Mouse (Mus musculus) gastrocnemius, adult 8-10 months (tissue): ENCODE results near the gene Eif2b2. TPM values are rescaled to one million over a fixed set of nuclear protein-coding genes. Genes with fewer than 3 reads are reported as not detected.

Experiments
- DNase-seq, 2 experiments: peaks; one replicate each; pipeline ENCODE4 v3.0.0; 2022; ENCODE audit warnings: low spot score in 2 of 2
- microRNA-seq: library from miRNA; unstranded; fragments of <30 nt; microRNA quantifications from one replicate; pipeline ENCODE4 v1.2.0, GENCODE M21; 2022
- total RNA-seq, 4 experiments: library from RNA; stranded (reverse); gene quantifications; 2 replicates each; pipeline ENCODE4 v1.2.4; 2022

The Eif2b2 gene
- total RNA-seq, 4 experiments from 2014 or later = 50.2 to 68.0 (median 60.0) TPM

DNA sequence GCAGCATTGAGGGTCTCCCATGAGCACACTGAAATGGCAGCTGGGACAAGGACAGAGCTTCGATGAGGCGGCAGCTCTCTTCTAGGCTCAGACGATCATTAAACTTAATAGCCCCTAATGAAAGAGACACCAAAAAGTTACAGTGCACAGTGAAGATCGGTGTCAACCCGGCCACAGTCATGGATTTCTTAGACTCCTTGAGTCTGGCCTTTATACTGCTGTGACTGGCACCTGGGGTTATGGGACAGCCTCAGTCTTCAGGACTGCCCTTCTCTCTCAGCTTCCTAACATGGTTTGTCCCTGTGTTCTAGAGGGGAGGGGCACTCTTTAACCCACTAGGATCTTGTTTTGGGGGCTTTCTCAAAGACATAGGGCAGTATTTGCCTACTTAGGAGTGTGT, 18.3 kb downstream of the Eif2b2 start:
- no peak for DNase-seq

DNA sequence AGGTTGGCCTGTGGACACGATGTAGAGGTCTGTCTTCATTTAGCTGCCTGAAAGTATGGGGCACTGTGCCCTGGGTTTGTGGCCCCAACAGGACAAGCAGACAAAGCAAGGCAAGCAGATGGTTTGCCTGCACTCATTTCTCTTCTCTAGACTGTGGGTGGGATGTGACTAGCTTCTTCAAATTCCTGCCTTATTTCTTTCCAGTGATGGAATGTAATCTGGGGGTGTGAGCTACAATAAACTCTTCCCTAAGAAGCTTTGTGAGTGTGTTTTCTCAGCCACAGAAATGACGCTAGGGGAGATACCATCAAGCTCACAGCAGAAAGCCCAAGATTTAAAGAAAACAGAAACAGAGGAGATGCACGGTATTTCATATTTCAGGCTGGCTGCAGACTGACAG, 32.8 kb downstream of the Eif2b2 start:
- DNase-seq = no peak

DNA sequence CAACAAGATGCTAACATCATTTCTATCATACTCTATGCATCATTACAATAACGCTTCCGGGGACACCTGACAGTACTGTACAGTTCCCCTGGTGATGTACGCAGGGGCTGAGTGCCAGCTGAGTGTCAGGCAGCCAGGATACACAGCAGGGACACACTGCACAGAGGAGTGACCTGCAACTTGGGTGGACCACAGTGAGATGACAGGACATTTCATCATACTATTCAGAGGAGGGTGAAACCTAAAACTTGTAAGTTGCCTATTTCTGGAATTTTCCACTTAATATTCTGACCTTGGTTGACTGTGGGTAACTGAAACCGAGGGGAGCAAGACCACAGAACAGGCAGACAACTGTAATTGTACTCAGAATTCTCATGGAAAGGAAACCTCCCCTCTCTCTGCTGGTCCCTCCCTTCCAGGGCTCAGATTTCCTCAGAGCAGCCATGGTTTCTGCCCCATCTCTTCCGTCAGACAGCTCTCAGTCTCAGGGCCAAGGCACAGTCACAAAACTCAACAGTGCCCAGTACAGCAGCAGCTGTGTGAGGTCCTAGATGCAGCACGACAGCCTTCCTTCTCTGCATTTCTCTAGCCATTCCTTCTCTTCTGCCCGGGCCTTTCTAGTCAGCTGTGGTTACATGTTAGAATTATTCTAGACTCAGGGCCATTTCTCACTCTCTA, 36.9 kb downstream of the Eif2b2 start:
- no peak for DNase-seq

DNA sequence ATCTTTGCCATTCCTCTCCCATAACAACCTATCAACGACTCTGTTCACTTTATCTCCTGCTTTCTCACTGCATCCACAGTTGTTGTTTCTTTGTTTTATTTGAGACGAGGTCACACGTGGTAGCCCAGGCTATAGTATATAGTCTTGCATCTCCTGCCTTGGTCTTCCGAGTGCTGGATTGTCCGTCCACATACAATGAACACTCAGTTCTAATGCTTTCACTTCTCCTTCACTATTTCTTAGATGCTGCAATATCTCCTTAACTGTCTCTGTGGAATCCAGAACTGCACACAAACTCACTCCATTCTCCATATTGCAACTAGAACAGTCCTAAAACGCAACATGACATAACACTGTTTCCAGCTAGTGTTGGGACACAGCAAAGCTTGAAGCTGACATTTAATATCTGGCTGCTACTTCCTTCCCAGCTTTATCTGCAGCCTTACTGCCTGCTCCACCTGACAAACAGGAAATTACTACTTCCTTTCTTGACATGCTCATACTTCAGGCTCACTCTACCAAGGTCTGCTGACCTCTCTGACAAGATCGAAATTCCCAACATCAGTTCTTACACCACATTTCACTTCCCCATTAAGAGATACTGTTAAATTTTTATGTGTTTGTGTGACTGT, 37.8 kb downstream of the Eif2b2 start:
- no peak for DNase-seq

DNA sequence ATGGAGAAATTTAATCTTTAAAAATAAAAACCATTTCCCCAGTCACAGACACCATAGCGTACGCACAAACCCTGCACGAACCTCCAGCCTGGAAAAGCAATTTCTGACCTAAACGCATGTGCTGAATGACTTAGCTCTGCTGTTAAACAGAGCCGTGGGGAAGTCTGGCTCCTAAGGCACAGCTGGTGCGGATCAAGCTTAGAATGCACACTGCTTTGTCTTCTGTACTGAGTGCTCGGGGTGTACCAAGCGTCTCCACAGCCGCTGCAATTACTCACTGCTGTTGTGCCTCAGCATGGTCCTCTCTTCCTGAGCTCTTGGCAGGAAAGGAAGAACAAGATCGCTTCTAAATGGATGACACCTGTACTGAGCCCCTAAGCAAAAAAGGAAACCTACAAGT, 43.2 kb downstream of the Eif2b2 start:
- DNase-seq = no peak

DNA sequence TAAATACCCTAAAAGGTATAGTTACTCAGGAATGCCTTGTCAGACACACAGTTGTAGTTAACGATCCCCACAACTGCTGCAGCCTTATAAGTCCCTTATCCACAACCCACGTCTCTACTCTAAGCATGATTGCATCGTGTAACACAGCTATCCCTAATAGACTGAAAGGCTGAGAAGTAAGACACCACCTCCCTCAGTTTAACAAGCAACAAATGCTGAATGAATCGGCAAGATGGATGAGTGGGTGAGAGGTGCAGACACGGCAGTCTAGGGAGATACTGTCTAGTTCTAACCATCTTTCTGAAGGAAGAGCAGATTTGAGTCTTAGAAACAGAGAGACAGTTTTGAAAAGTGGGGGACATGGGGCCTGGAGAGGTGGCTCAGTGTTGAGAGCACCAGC, 43.9 kb downstream of the Eif2b2 start:
- DNase-seq = no peak

GRCm38 (mm10) chr12:85264531-85264930, 45.2 kb downstream of the Eif2b2 start:
- DNase-seq = no peak

DNA sequence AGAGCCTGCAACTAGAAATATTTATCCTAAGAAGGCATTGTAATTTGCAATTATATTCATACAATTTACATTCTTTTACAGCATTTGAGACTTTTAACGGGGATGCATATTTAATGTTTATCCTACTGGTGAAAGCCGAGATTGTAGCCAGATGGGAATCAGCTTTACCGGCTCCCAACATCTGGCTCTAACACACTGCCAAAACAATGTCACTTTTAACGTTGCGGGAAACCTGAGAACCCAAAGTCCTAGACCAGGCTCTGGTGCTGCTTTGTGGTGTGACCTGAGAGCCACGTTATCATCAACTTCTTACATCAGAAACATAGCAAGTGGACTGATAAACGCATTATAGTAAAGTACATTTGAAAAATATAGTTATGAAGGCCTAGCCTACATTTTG, 45.7 kb downstream of the Eif2b2 start:
- DNase-seq = no peak

GRCm38 (mm10) chr12:85266248-85266647, 47.0 kb downstream of the Eif2b2 start:
- DNase-seq = no peak

DNA sequence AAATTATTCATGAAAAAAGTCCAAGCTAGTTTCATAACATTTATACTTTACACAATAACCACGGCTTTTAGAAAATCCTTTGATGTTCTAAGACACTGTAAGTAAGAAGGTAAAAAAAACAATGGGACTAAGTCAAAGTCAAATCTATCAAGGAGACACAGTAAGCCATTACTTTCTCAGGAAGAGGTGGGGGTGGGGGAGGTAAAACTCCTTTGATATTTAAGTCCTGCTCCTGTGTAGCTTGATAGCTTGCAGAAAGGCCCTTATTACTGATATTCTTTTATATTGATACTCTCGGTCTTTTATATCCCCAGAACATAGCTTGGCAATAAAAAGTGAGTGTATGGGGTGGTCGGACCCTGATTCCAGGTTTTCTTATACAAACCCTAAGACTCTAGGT, 50.5 kb downstream of the Eif2b2 start:
- DNase-seq = no peak

GRCm38 (mm10) chr12:85270319-85270718, 51.0 kb downstream of the Eif2b2 start, which contains the start of gene Mlh3:
Mlh3 (minus strand) TSS chr12:85270599.
- peak; percentile 57 to 78 for DNase-seq

DNA sequence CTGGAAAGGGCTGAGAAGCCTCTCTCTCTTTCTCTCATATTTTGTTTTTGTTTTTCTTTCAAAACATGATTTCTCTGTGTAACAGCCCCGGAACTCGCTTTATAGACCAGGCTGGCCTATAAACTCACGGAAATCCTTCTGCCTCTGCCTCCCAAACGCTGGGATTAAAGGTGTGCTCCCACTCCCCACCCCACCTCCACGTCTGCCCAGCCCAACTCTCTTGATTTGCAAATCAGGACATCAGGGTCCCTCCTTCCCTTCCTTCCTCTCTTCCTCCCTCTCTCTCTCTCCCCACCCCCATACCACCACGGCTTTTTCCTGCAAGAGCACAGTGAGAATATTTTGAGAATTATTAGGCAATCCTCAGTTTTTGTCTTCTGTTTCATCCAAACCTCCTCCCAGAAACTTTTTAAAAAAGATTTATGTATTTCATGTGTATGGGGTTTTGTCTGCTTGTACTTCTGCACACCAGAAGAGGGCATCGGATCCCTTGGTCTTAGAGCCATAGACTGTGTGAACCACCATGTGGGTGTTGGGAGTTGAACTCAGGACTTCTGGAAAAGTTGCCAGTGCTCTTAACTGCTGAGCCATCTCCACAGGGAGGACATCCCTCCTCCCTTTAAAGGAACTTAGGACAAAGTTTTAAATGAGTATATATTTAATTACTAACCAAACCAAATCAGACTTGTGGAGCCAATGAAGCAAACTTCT, 52.0 kb downstream of the Eif2b2 start:
- no peak for DNase-seq

GRCm38 (mm10) chr12:85271843-85272206, 52.5 kb downstream of the Eif2b2 start:
- DNase-seq = no peak

DNA sequence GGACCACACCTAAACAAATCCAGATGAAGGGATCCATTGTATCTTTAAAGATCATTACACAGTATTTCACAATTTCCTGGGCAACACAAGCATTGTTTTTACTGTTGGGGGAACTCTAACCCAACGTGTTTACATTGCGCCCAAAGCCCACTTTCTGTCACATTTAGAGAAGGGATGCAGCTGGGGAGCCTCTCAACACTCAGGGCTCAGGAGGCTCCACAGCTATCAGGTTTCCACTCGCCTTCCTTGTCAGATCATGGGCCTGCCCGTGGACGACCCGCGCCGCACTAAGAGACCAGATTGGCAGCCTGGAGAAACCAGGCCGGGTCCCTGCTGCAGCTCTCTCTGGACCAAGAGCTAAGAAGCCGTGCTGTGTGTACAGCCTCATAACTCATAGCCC, 54.2 kb downstream of the Eif2b2 start:
- no peak for DNase-seq

Small RNA genes within 50 kb of the gene (microRNA-seq; reads per million reads assigned to microRNA genes)
- not detected for gene Mir6938

Other genes with a start within 250 kb of the Eif2b2 start
- 10 to 100 TPM; 26.7 to 29.8 (median 28.0) TPM for gene Fcf1, start 248.6 kb upstream of the Eif2b2 start, total RNA-seq
- gene Arel1, start 248.6 kb upstream of the Eif2b2 start, total RNA-seq = 10 to 100 TPM; 27.0 to 28.3 (median 27.9) TPM
- gene Ylpm1, start 223.2 kb upstream of the Eif2b2 start, total RNA-seq = 10 to 100 TPM; 11.2 to 17.5 (median 15.3) TPM
- 1 to 10 TPM; 2.0 to 3.3 (median 2.6) TPM for gene Prox2, start 108.7 kb upstream of the Eif2b2 start, total RNA-seq
- gene Dlst, start 108.6 kb upstream of the Eif2b2 start, total RNA-seq = 100 to 1,000 TPM; 236 to 267 (median 263) TPM
- under 1 TPM; 0.31 to 0.46 (median 0.32) TPM for gene Rps6kl1, start 68.2 kb upstream of the Eif2b2 start, total RNA-seq
- 1 to 10 TPM in 3 of 4 experiments, under 1 TPM in 1; 0.70 to 2.1 (median 1.5) TPM for gene Pgf, start 41.7 kb upstream of the Eif2b2 start, total RNA-seq
- 10 to 100 TPM; 10.8 to 12.1 (median 11.7) TPM for gene Mlh3, start 51.1 kb downstream of the Eif2b2 start, total RNA-seq
- 10 to 100 TPM; 53.5 to 69.6 (median 58.9) TPM for gene Acyp1, start 69.0 kb downstream of the Eif2b2 start, total RNA-seq
- 1 to 10 TPM; 1.6 to 2.2 (median 1.8) TPM for gene Zc2hc1c, start 69.1 kb downstream of the Eif2b2 start, total RNA-seq
- gene Nek9, start 119.9 kb downstream of the Eif2b2 start, total RNA-seq = 100 to 1,000 TPM; 114 to 164 (median 126) TPM
- gene Tmed10, start 155.4 kb downstream of the Eif2b2 start, total RNA-seq = 100 to 1,000 TPM; 108 to 122 (median 116) TPM